Mouse (Mus musculus) CH12.LX (cell line): ENCODE data around the gene Ythdf1.

ENCODE experiments used
- CHD2 ChIP-seq: IDR thresholded peaks from 2 replicates; pipeline ENCODE4 v1.6.1; 2011; ENCODE audit warnings: low read length, improper control_type of control experiment
- CTCF ChIP-seq, 2 experiments: IDR thresholded peaks in 1 of 2; conservative IDR thresholded peaks in 1 of 2; 2 replicates each; pipeline ENCODE4 v1.5.1; 2011 to 2012; ENCODE audit warnings: low read depth in 2 of 2, low read length in 2 of 2, improper control_type of control experiment in 1 of 2, inconsistent platforms in 1 of 2, mild to moderate bottlenecking in 1 of 2, moderate library complexity in 1 of 2
- HCFC1 ChIP-seq: IDR thresholded peaks from 2 replicates; pipeline ENCODE4 v1.6.1; 2012; ENCODE audit warnings: low read depth, mild to moderate bottlenecking, inconsistent platforms, low read length, improper control_type of control experiment
- MAZ ChIP-seq: IDR thresholded peaks from 2 replicates; pipeline ENCODE4 v1.6.1; 2012; ENCODE audit warnings: low read depth, mild to moderate bottlenecking, inconsistent platforms, low read length, improper control_type of control experiment, moderate library complexity
- POLR2A ChIP-seq: IDR thresholded peaks from 2 replicates; pipeline ENCODE4 v1.6.1; 2011; ENCODE audit warnings: low read depth, mild to moderate bottlenecking, improper control_type of control experiment, low read length
- RCOR1 ChIP-seq: conservative IDR thresholded peaks from 2 replicates; pipeline ENCODE4 v1.6.1; 2012; ENCODE audit warnings: low read depth, mild to moderate bottlenecking, inconsistent platforms, low read length, improper control_type of control experiment
- SMC3 ChIP-seq: IDR thresholded peaks from 2 replicates; pipeline ENCODE4 v1.6.1; 2011; ENCODE audit warnings: low read depth, low read length, improper control_type of control experiment
- TCF12 ChIP-seq: IDR thresholded peaks from 2 replicates; pipeline ENCODE4 v1.6.1; 2014; ENCODE audit warnings: low read depth, mild to moderate bottlenecking, inconsistent platforms, low read length, improper control_type of control experiment
- UBTF ChIP-seq: IDR thresholded peaks from 2 replicates; pipeline ENCODE4 v1.6.1; 2012; ENCODE audit warnings: low read depth, mild to moderate bottlenecking, inconsistent platforms, low read length, improper control_type of control experiment, moderate library complexity

GRCm38 (mm10) chr2:180905556-180906221 lies 15.1 kb downstream of the Ythdf1 start:
- TF ChIP-seq POLR2A: no peak
- no peak for TF ChIP-seq CTCF (conservative IDR thresholded peaks at IDR 0.05 in 1 of 2, IDR thresholded peaks at IDR 0.05 in 1 of 2; ENCODE audit: low read depth in 2 of 2, low read length in 2 of 2)
- no peak for TF ChIP-seq RCOR1
- TF ChIP-seq HCFC1: no peak
- no peak for TF ChIP-seq MAZ
- no peak for TF ChIP-seq SMC3
- TF ChIP-seq TCF12: no peak
- TF ChIP-seq CHD2: no peak
- TF ChIP-seq UBTF: no peak
